Mouse (Mus musculus): Measurements from ENCODE around the gene Uncx. TPM values are rescaled to one million over a fixed set of nuclear protein-coding genes. Genes with fewer than 3 reads are reported as not detected.
A peak's percentile ranks its signal among the peaks of the same experiment; 100 is the strongest.

Uncx gene
- polyA plus RNA-seq, 1 experiment from 2014 or later, result 24.9 TPM

DNA sequence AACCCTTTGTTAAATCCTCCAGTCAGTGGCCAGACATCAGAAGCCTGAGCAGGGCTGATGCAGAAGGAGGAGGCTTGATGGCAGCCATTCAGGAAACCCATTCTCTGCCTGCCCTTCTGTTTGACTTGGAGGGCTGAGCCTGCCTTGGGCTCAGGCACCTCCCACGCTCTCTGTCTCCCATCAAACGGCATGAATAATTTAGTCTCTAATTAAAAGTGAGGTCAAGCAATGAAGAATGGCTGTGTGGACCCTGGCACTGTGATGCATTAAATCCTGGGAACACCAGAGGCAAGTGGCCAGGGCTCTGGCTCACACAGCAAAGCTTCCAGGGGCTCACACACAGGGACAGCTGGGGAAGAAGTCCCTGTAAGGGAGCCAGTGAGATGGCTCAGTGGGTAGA is 24.8 kb downstream of the Uncx start:
- peak; percentile 92 for ATAC-seq
- Histone ChIP-seq H3K4me3 (ENCODE audit: low read length) (no peak overlapping the region), H3K9ac (ENCODE audit: low read depth, low read length) (no peak overlapping the region), H3K4me2 (ENCODE audit: low read length) (no peak overlapping the region), H3K4me1 (ENCODE audit: control insufficient read depth, insufficient read depth, low read depth, low read length) (peaks cover 5% of the 10 kb centered on the region; the same call in 1 of the 2 replicates), H3K27ac (ENCODE audit: low read depth, low read length) (no peak overlapping the region), H3K27me3 (replicated peaks; ENCODE audit: control insufficient read depth, insufficient read depth, low read length) (peaks cover 4% of the 10 kb centered on the region; the same call in 1 of the 2 replicates), H3K36me3 (ENCODE audit: control insufficient read depth, insufficient read depth, low read length) (no peaks in the 10 kb centered on the region), H3K9me3 (ENCODE audit: control insufficient read depth, low read length) (no peaks in the 10 kb centered on the region)
- WGBS, result 28% methylated on average over 2 of the region's 2 CpGs

DNA sequence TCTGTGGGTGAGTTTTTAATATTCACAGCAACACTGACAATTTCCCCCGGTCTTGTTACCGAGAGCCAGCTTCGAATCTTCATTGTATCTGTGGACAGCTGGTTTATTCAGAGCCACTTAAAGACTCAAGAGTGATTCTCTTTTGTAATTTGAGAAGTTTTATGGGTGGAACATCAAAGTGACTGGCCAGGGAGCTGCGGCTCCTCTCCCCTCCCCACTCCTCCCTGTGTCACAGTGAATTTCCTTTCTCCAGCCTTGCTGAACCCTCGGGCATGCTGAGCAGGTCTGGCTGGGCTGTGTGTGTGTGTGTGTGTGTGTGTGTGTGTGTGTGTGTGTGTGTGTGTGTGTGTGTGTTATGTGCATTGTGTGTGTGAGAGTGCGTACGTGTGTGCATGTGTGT is 29.2 kb downstream of the Uncx start:
- 27% methylated on average over 7 of the region's 7 CpGs for WGBS
- Histone ChIP-seq H3K27ac (ENCODE audit: low read depth, low read length) (no peak overlapping the region), H3K9ac (ENCODE audit: low read depth, low read length) (no peak overlapping the region)

DNA sequence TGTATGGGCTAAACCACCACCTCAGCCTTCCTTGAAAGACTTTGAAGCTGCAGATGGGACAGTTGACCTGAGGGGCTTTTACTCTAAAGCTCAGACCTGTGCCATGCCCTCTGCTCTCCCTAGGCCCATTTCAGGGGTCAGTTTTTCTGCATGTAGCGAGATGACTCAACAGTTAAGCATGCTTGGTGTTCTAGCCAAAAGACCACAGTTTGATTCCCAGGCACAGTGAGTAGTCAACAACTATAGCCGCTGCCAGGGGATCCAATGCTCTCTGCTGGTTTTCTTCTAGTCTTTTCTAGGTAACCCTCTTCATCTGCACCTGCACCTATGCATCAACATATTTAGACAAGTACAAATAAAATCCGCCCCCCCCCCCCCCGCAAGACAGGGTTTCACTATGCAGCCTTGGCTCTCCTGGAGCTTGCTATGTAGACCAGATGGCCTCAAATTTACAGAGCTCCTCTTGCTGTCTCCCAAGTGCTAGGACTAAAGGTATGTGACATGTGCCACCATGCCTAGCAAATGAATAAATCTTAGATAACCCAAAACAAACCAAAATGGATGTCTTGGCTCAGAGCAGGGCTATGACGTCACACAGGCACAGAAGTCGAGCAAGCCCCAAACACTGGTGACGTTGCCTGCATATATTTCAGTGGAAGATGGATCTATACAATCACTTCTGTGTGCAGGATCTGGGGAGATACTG is 30.5 kb downstream of the Uncx start:
- Histone ChIP-seq H3K9me3 (ENCODE audit: control insufficient read depth, low read length) (no peaks in the 10 kb centered on the region; the same call in 1 of the 2 replicates), H3K36me3 (ENCODE audit: control insufficient read depth, insufficient read depth, low read length) (no peaks in the 10 kb centered on the region), H3K4me3 (ENCODE audit: low read length) (no peak overlapping the region), H3K27me3 (replicated peaks; ENCODE audit: control insufficient read depth, insufficient read depth, low read length) (no peaks in the 10 kb centered on the region), H3K9ac (ENCODE audit: low read depth, low read length) (no peak overlapping the region), H3K4me1 (ENCODE audit: control insufficient read depth, insufficient read depth, low read depth, low read length) (no peaks in the 10 kb centered on the region), H3K27ac (ENCODE audit: low read depth, low read length) (no peak overlapping the region), H3K4me2 (ENCODE audit: low read length) (no peak overlapping the region)
- ATAC-seq, result no peak
- WGBS, result 84% methylated on average over 7 of the region's 7 CpGs

More for the DNA sequence above, 29.2 kb downstream of the Uncx start:
- Histone ChIP-seq H3K4me1 (ENCODE audit: control insufficient read depth, insufficient read depth, low read depth, low read length) (peaks cover 3% of the 10 kb centered on the region; the same call in 1 of the 2 replicates), H3K4me3 (ENCODE audit: low read length) (no peak overlapping the region), H3K36me3 (ENCODE audit: control insufficient read depth, insufficient read depth, low read length) (no peaks in the 10 kb centered on the region), H3K4me2 (ENCODE audit: low read length) (no peak overlapping the region), H3K9me3 (ENCODE audit: control insufficient read depth, low read length) (no peaks in the 10 kb centered on the region; the same call in 1 of the 2 replicates), H3K27me3 (replicated peaks; ENCODE audit: control insufficient read depth, insufficient read depth, low read length) (no peaks in the 10 kb centered on the region)
- ATAC-seq, result no peak

DNA sequence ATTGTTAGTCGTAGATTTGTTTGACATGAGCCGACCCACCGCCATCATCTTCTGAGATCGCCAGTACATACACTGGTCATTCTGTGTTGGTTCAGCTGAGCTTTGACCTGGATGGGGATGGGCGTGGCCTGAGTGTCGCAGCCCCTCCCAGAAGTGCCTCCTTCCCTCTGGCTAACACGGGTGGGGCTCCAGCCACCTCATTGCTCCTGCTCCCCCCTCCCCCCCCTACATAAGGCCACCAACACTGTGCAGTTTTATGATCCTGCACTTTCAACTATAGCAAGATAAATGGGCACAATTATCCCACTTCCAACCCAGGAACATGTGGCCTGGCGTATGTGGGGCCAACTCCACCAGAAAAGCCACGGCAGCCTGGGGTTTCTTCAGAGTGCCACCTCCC is 31.8 kb downstream of the Uncx start:
- H3K9ac ChIP-seq (ENCODE audit: low read depth, low read length), result no peak overlapping the region
- WGBS, result 73% methylated on average over 9 of the region's 9 CpGs
- no peak for ATAC-seq

DNA sequence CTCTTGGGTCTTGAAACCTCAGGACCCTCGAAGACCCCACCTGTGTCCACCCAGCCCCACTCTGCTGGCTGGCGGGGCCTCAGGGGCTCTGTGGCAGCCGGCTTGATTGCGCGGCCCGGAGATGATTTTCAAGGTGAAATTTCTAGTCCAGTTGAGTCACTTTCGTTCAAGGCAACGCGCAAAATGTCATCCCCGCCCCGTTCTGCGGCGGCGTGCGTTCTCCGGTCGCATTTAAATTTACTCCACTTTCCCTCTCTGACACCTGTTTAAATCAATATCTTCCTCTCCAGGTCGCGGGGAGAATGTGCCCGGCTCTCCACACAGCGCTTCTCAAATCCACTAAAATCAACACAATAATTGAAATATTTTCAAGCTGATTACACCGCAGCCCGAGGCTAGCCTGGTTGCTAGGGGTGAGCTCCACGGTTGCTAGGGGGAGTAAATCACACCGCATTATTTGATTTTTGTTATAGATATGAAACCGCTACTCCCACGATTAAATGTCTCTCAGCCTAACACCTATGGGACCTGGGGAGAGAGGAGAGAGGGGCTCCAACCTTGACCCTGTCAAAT is 37.0 kb downstream of the Uncx start:
- Histone ChIP-seq H3K4me3 (ENCODE audit: low read length) (no peak overlapping the region), H3K36me3 (ENCODE audit: control insufficient read depth, insufficient read depth, low read length) (no peaks in the 10 kb centered on the region), H3K27me3 (replicated peaks; ENCODE audit: control insufficient read depth, insufficient read depth, low read length) (peaks cover 6% of the 10 kb centered on the region), H3K4me1 (ENCODE audit: control insufficient read depth, insufficient read depth, low read depth, low read length) (peaks cover 17% of the 10 kb centered on the region), H3K9me3 (ENCODE audit: control insufficient read depth, low read length) (no peaks in the 10 kb centered on the region; the same call in 1 of the 2 replicates), H3K9ac (ENCODE audit: low read depth, low read length) (peak overlapping the region; percentile 1; the same call in 1 of the 2 replicates), H3K4me2 (ENCODE audit: low read length) (peak overlapping the region; percentile 11), H3K27ac (ENCODE audit: low read depth, low read length) (0 out of 2 replicates have a peak overlapping the region, but pooled peaks have one; percentile 27)
- ATAC-seq, result 0 out of 2 replicates have a peak, but pooled peaks have one; percentile 18
- WGBS, result 23% methylated on average over 27 of the region's 27 CpGs

More for the DNA sequence above, 31.8 kb downstream of the Uncx start:
- H3K9me3 ChIP-seq (ENCODE audit: control insufficient read depth, low read length), result no peaks in the 10 kb centered on the region; the same call in 1 of the 2 replicates
- no peak overlapping the region for H3K27ac ChIP-seq (ENCODE audit: low read depth, low read length)
- peaks cover 3% of the 10 kb centered on the region; the same call in 1 of the 2 replicates for H3K4me1 ChIP-seq (ENCODE audit: control insufficient read depth, insufficient read depth, low read depth, low read length)
- H3K4me2 ChIP-seq (ENCODE audit: low read length), result no peak overlapping the region
- no peak overlapping the region for H3K4me3 ChIP-seq (ENCODE audit: low read length)
- H3K27me3 ChIP-seq (replicated peaks; ENCODE audit: control insufficient read depth, insufficient read depth, low read length), result no peaks in the 10 kb centered on the region
- H3K36me3 ChIP-seq (ENCODE audit: control insufficient read depth, insufficient read depth, low read length), result no peaks in the 10 kb centered on the region

DNA sequence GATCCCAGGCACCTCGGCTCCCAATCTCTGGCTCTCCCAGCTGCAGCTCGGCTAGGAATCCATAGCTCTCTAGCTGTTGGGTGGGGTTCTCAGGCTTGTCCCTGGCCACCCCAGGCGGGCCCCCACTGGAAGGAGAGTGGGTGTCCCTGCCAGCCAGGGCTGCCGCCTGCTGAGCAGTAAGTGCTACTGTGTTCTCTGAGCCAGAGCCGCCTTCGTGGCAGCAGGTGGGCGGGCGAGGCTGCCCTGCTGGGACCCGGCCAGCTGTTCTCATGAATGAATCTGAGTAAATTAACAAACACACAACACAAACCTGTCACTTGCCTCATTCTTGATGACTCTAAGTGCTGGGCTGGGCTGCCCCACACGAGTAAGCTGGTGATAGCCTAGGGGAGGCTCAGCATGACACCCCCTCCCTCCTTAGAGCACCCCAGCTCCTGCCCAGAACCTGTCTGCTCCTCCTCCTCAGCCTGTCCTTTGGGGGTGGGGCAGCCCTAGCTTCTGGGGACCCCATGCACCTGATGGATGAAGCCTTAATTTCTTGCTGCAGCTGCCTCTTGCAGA is 38.1 kb downstream of the Uncx start:
- Histone ChIP-seq H3K27ac (ENCODE audit: low read depth, low read length) (0 out of 2 replicates have a peak overlapping the region, but pooled peaks have one; percentile 17), H3K4me1 (ENCODE audit: control insufficient read depth, insufficient read depth, low read depth, low read length) (peaks cover 17% of the 10 kb centered on the region), H3K27me3 (replicated peaks; ENCODE audit: control insufficient read depth, insufficient read depth, low read length) (peaks cover 6% of the 10 kb centered on the region), H3K4me3 (ENCODE audit: low read length) (no peak overlapping the region), H3K9me3 (ENCODE audit: control insufficient read depth, low read length) (no peaks in the 10 kb centered on the region; the same call in 1 of the 2 replicates), H3K4me2 (ENCODE audit: low read length) (0 out of 2 replicates have a peak overlapping the region, but pooled peaks have one; percentile 11), H3K36me3 (ENCODE audit: control insufficient read depth, insufficient read depth, low read length) (no peaks in the 10 kb centered on the region), H3K9ac (ENCODE audit: low read depth, low read length) (peak overlapping the region; percentile 37; the same call in 1 of the 2 replicates)
- no peak for ATAC-seq
- 7% methylated on average over 10 of the region's 10 CpGs for WGBS

DNA sequence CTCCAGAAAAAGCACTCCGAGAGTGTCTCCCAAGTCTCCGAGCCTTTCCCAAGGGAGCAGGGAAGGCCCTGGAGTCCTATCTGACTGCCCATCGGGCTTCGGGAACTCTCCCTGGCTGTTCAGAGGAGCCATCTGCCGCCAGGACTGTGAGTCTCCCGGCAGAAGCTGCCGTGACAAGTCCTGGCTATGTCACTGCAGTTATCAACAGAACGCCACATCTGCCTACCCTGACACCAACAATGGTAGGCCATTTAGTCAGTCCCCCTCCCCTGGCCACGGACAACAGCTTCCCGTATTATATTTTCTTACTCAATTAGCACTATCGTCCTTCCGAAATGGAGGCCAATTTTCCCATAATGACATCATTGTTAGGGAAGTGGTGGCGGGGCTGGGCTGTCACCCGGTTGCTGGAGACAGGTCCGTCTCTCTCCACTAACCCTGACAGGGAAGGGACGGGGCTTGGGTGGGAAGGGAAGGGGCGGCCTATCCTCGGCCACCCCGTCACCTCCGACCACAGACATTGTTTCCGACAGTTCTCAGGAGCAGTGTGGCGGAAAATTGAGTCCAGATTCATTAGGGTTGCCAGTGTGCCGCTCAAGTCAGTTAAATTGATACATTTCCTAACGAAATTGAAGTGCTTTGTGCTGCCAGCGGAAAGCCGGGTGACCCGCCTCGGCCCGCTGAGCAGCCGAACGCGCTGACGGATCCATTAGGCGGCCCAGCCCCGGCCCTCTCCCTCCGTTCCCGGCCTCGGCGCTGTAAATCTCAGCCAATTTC is 41.9 kb downstream of the Uncx start:
- 3% methylated on average over 39 of the region's 39 CpGs for WGBS
- H3K27ac ChIP-seq (ENCODE audit: low read depth, low read length), result peak overlapping the region; percentile 51
- peak overlapping the region; percentile 27 for H3K4me2 ChIP-seq (ENCODE audit: low read length)
- H3K36me3 ChIP-seq (ENCODE audit: control insufficient read depth, insufficient read depth, low read length), result no peaks in the 10 kb centered on the region
- H3K4me3 ChIP-seq (ENCODE audit: low read length), result 0 out of 2 replicates have a peak overlapping the region, but pooled peaks have one; percentile 0
- H3K9ac ChIP-seq (ENCODE audit: low read depth, low read length), result 0 out of 2 replicates have a peak overlapping the region, but pooled peaks have one; percentile 8
- H3K27me3 ChIP-seq (replicated peaks; ENCODE audit: control insufficient read depth, insufficient read depth, low read length), result peaks cover 6% of the 10 kb centered on the region
- peaks cover 13% of the 10 kb centered on the region for H3K4me1 ChIP-seq (ENCODE audit: control insufficient read depth, insufficient read depth, low read depth, low read length)
- ATAC-seq, result peak; percentile 62
- H3K9me3 ChIP-seq (ENCODE audit: control insufficient read depth, low read length), result no peaks in the 10 kb centered on the region

DNA sequence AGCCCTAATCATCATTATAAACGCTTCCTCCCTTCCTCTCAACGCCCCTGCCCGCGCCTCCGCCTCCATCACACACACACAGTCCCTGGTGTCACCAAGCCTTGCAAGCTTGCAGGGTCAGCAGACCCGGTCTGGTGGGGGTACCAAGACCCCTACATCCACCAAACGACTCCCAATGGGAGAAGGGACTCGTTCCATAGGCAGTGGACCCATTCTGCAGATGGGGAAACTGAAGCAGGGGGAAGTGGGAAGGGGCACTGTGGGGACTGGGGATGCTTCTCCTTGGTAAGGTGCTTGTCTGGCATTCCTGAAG is 42.4 kb downstream of the Uncx start:
- Histone ChIP-seq H3K27me3 (replicated peaks; ENCODE audit: control insufficient read depth, insufficient read depth, low read length) (peaks cover 6% of the 10 kb centered on the region), H3K4me2 (ENCODE audit: low read length) (peak overlapping the region; percentile 27), H3K36me3 (ENCODE audit: control insufficient read depth, insufficient read depth, low read length) (no peaks in the 10 kb centered on the region), H3K4me3 (ENCODE audit: low read length) (no peak overlapping the region), H3K4me1 (ENCODE audit: control insufficient read depth, insufficient read depth, low read depth, low read length) (peaks cover 13% of the 10 kb centered on the region), H3K9me3 (ENCODE audit: control insufficient read depth, low read length) (no peaks in the 10 kb centered on the region), H3K27ac (ENCODE audit: low read depth, low read length) (peak overlapping the region; percentile 32; the same call in 1 of the 2 replicates), H3K9ac (ENCODE audit: low read depth, low read length) (no peak overlapping the region)
- 12% methylated on average over 8 of the region's 8 CpGs for WGBS
- no peak for ATAC-seq
